Mouse (Mus musculus): ENCODE data around the gene G6pc2.

DNA sequence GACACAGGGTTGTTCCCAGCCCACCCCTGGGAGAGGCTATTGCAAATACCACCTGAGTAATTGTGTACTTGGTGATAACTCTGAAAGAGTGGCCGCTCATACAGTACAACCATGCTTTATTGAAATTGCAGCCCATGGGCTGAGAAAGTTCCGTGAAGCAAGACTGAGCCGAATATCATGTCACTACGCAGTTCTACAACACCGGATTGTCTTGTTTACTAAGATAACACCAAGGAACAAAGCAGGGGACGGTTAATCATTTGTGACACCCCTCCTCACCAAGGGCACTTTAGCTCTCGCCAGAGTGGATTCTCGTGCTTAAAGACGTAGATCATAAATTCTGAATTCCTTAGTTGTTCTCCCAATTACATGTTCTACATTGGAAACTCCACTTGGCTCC is 28.4 kb downstream of the G6pc2 start:
- TF ChIP-seq CTCF (conservative IDR thresholded peaks at IDR 0.05; ENCODE audit: low read length) (no peak), NANOG (IDR thresholded peaks at IDR 0.05; ENCODE audit: borderline replicate concordance, low read length) (no peak)
